Mouse (Mus musculus) stomach, embryonic 15.5 days (tissue): ENCODE data around the gene Nepn. TPM values are rescaled to one million over a fixed set of nuclear protein-coding genes. Genes with fewer than 3 reads are reported as not detected.
"Not testable (repeated sequence)": the region's sequence is repeated elsewhere in the genome, so short reads cannot be mapped to it uniquely, and the experiment has no call there.

Source experiments
- ATAC-seq: fragments of 200-750 bp; cut with Nextera tagmentation; 2 replicates; pipeline ENCODE4 v1.8.0; 2017; ENCODE audit warnings: low read depth, moderate number of reproducible peaks, moderate TSS enrichment; ENCODE audit not compliant: insufficient read depth, low FRiP score
- H3K27ac ChIP-seq: fragments of 300-500 bp; sonication (generic); 2 replicates; pipeline ENCODE4 v1.5.1; 2015; ENCODE audit warnings: mild to moderate bottlenecking, inconsistent platforms
- H3K27me3 ChIP-seq: fragments of 300-500 bp; sonication (generic); replicated peaks from 2 replicates; pipeline ENCODE4 v1.6.1; 2015; ENCODE audit warnings: inconsistent platforms
- H3K36me3 ChIP-seq: fragments of 300-500 bp; sonication (generic); 2 replicates; pipeline ENCODE4 v1.6.1; 2015; ENCODE audit warnings: inconsistent platforms
- H3K4me1 ChIP-seq: fragments of 300-500 bp; sonication (generic); 2 replicates; pipeline ENCODE4 v1.6.1; 2015; ENCODE audit warnings: inconsistent platforms
- H3K4me2 ChIP-seq: fragments of 300-500 bp; sonication (generic); 2 replicates; pipeline ENCODE4 v1.6.1; 2015; ENCODE audit warnings: mild to moderate bottlenecking, inconsistent platforms
- H3K4me3 ChIP-seq: fragments of 300-500 bp; sonication (generic); replicated peaks from 2 replicates; pipeline ENCODE4 v1.5.1; 2015; ENCODE audit warnings: inconsistent platforms
- H3K9ac ChIP-seq: fragments of 300-500 bp; sonication (generic); 2 replicates; pipeline ENCODE4 v1.6.1; 2015; ENCODE audit warnings: inconsistent platforms
- H3K9me3 ChIP-seq: fragments of 300-500 bp; sonication (generic); 2 replicates; pipeline ENCODE4 v1.6.1; 2016; ENCODE audit warnings: inconsistent platforms
- WGBS: fragments of 180-500 bp; shearing (Covaris S2); methylation state at CpG from one replicate; pipeline ENCODE4 v1.1.7; 2015; 5-methylcytosine and 5-hydroxymethylcytosine counted together
- polyA plus RNA-seq: library from polyadenylated mRNA; unstranded; fragments of >200 nt; fragmentation: Nextera tagmentation; extraction: Ambion mirVana; gene quantifications from 2 replicates; pipeline ENCODE4 v1.2.1, GENCODE M21; 2015

Gene Nepn
- 15.5 and 35.6 TPM in 2 replicates for polyA plus RNA-seq

- no peak for ATAC-seq
- Histone ChIP-seq H3K9ac (no peak within 1 kb of the TSS), H3K4me1 (no peaks in the 10 kb centered on the region), H3K27me3 (no peaks in the 10 kb centered on the region), H3K36me3 (no peaks in the 10 kb centered on the region), H3K27ac (no peak within 1 kb of the TSS), H3K9me3 (no peaks in the 10 kb centered on the region), H3K4me3 (no peak within 1 kb of the TSS), H3K4me2 (no peak within 1 kb of the TSS)
- whole genome bisulfite sequencing: 73% methylated on average over 5 of the region's 5 CpGs
Observed at GRCm38 (mm10) chr10:52388922-52389430, at the start of gene Nepn. Gene Nepn, plus strand, starts transcription at chr10:52388972.

- not testable (repeated sequence) for H3K4me1 ChIP-seq, H3K27me3 ChIP-seq, H3K9ac ChIP-seq, H3K4me3 ChIP-seq, H3K27ac ChIP-seq, H3K4me2 ChIP-seq, H3K9me3 ChIP-seq, ATAC-seq
- peaks cover 26% of the 10 kb centered on the region for H3K36me3 ChIP-seq
- WGBS: 86% methylated on average over 4 of the region's 4 CpGs
Observed at GRCm38 (mm10) chr10:52343324-52343723, 45.4 kb upstream of the Nepn start.

DNA sequence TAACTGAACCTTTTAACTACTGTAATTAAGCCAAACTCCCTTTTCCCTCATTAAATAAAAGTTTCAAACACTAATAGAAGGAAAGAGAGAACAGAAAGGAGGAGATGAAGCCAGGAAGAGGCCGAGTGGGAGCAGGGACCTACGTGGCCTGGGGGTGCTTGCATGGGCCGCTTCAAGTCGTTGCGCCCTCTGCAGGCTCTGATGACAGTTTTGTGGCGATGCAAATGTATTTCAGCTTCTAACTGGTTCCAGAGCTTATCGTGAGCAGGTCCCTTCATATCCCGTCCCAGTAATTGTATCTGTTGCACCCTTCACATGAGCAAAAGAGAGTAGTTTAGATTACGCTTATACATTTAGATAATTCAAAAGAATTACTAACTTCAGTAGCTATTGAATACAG, 35.6 kb upstream of the Nepn start:
- no peak for ATAC-seq
- Histone ChIP-seq H3K36me3 (peaks cover 10% of the 10 kb centered on the region; the same call in 1 of the 2 replicates), H3K9ac (no peak overlapping the region), H3K4me2 (no peak overlapping the region), H3K27ac (no peak overlapping the region), H3K4me3 (no peak overlapping the region), H3K9me3 (no peaks in the 10 kb centered on the region), H3K27me3 (no peaks in the 10 kb centered on the region), H3K4me1 (no peaks in the 10 kb centered on the region)
- WGBS: 74% methylated on average over 9 of the region's 9 CpGs

- no peak for ATAC-seq
- H3K36me3 ChIP-seq: no peaks in the 10 kb centered on the region
- H3K4me3 ChIP-seq: no peak within 1 kb of the TSS
- H3K9me3 ChIP-seq: no peaks in the 10 kb centered on the region
- H3K4me2 ChIP-seq: no peak within 1 kb of the TSS
- no peak within 1 kb of the TSS for H3K27ac ChIP-seq
- 82% methylated on average over 2 of the region's 2 CpGs for WGBS
- no peaks in the 10 kb centered on the region for H3K4me1 ChIP-seq
- H3K27me3 ChIP-seq: no peaks in the 10 kb centered on the region
- no peak within 1 kb of the TSS for H3K9ac ChIP-seq
Observed at GRCm38 (mm10) chr10:52358467-52358866, 30.3 kb upstream of the Nepn start, which contains the start of gene Gm26741. Gene Gm26741, plus strand, starts transcription at chr10:52358767.

DNA sequence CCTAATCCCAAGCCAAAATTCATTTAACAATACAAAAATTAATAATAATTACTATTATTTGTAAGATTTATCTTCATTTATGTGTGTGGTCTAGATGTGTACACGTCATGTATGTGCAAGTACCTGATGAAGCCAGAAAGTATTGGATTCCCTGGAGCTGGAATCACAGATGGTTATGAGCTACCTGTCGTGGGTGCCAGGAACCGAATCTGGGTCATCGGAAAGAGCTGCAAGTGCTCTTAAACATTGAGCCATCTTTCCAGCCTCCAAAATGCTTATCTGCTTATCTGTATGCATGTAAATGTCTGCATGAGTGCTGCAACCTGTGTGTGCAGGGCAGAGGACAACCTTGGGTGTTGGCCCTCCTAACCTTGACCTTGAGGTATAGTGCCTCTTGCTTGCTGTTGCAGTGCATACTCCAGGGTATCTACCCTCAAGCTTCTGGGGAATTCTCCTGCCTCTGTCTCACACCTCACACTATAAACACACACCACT, 28.5 kb upstream of the Nepn start:
- H3K9ac ChIP-seq: no peak overlapping the region
- H3K4me2 ChIP-seq: no peak overlapping the region
- H3K36me3 ChIP-seq: no peaks in the 10 kb centered on the region
- H3K27ac ChIP-seq: no peak overlapping the region
- 94% methylated on average over 4 of the region's 4 CpGs for WGBS
- no peak for ATAC-seq
- no peaks in the 10 kb centered on the region for H3K27me3 ChIP-seq
- H3K9me3 ChIP-seq: no peaks in the 10 kb centered on the region
- H3K4me3 ChIP-seq: no peak overlapping the region
- H3K4me1 ChIP-seq: no peaks in the 10 kb centered on the region

- Histone ChIP-seq H3K9me3 (no peaks in the 10 kb centered on the region), H3K27me3 (no peaks in the 10 kb centered on the region), H3K4me3 (no peak overlapping the region), H3K36me3 (no peaks in the 10 kb centered on the region), H3K4me1 (no peaks in the 10 kb centered on the region), H3K4me2 (no peak overlapping the region), H3K9ac (no peak overlapping the region), H3K27ac (no peak overlapping the region)
- 88% methylated on average over 9 of the region's 9 CpGs for WGBS
- ATAC-seq: no peak
Observed at GRCm38 (mm10) chr10:52360862-52361609, 27.7 kb upstream of the Nepn start.

DNA sequence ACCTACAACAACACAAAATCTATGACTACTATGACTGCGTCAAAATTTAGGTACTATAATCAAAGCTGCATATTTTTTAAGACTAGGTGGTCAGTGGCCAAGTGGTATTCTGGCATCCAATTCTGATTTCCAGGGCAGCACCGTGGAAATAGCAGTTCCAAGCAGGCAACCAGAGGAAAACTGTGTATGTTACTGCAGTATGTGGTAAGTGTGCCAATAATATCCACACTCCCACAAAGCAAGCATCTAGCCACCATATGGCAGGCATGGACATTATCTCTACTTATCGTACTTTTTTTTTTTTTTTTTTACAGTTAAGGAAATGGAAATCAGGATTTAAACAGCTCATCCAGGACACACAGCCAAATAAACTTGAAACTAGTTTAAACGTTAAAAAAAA, 20.4 kb upstream of the Nepn start:
- no peaks in the 10 kb centered on the region for H3K27me3 ChIP-seq
- no peak overlapping the region for H3K27ac ChIP-seq
- no peak for ATAC-seq
- WGBS: 80% methylated on average over 4 of the region's 4 CpGs
- no peaks in the 10 kb centered on the region for H3K9me3 ChIP-seq
- no peak overlapping the region for H3K4me3 ChIP-seq
- H3K9ac ChIP-seq: no peak overlapping the region
- peaks cover 2% of the 10 kb centered on the region; the same call in 1 of the 2 replicates for H3K36me3 ChIP-seq
- no peak overlapping the region for H3K4me2 ChIP-seq
- no peaks in the 10 kb centered on the region for H3K4me1 ChIP-seq

DNA sequence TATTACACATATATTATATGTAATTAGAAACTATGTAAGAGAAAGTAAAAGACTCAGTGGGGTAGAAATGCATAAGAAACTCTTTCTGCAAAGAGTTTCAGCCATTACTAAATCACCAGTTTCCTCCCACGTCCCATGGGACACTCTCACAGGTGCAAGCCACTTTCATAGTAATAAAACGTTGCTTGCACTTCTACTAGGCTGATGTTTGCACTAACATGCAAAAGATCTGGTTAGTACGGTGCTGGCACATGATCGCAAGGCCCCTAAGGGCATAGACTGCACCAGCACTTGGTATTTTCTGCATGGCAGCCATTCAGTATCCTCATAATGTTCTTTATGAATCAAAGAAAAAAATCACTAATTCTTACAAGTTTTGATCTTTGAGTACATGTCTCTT, 14.9 kb upstream of the Nepn start:
- Histone ChIP-seq H3K36me3 (peaks cover 2% of the 10 kb centered on the region; the same call in 1 of the 2 replicates), H3K4me2 (no peak overlapping the region), H3K9me3 (no peaks in the 10 kb centered on the region), H3K27ac (no peak overlapping the region), H3K4me3 (no peak overlapping the region), H3K4me1 (no peaks in the 10 kb centered on the region), H3K27me3 (no peaks in the 10 kb centered on the region), H3K9ac (no peak overlapping the region)
- WGBS: 76% methylated on average over 4 of the region's 4 CpGs
- ATAC-seq: no peak

DNA sequence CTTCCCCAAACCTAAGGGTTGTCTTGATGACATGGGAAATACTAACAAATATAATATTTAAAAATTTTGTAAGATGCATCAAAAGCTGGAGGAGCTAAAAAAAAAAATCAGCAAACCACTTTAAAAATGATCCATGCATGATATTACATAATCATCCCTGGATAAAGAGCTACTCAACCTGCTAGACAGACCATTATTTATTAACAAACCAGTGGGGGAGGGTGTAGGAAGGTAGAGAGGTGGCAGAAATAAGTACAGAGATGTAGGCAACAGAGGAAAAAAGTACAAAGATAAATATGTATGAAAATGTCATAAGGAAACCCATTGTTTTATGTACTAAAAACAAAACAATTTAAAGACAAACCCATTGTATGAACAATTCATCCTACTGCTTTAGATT, 14.1 kb upstream of the Nepn start:
- Histone ChIP-seq H3K9me3 (no peaks in the 10 kb centered on the region), H3K4me1 (no peaks in the 10 kb centered on the region), H3K27me3 (no peaks in the 10 kb centered on the region), H3K9ac (no peak overlapping the region), H3K36me3 (peaks cover 2% of the 10 kb centered on the region; the same call in 1 of the 2 replicates), H3K27ac (no peak overlapping the region), H3K4me3 (no peak overlapping the region), H3K4me2 (no peak overlapping the region)
- ATAC-seq: no peak

DNA sequence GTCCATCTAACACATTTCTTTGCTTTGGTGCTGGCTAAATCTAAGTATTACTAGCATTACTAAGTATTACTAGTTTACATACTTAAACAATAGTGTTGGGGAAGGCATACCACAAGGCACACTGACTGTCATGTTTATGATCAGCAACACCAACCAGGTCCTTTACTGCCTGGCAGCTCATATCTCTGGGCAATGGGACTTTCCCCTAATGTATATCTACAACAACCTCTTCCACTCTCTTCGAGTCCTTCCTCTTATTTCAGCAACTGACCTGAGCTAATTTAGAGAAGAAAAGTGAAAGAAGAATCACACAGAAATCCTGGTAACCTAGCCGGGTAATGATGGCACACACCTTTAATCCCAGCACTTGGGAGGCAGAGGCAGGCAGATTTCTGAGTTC, 12.3 kb upstream of the Nepn start:
- no peak for ATAC-seq
- Histone ChIP-seq H3K4me1 (no peaks in the 10 kb centered on the region), H3K4me2 (no peak overlapping the region), H3K36me3 (no peaks in the 10 kb centered on the region), H3K27ac (no peak overlapping the region), H3K9ac (no peak overlapping the region), H3K4me3 (no peak overlapping the region), H3K9me3 (no peaks in the 10 kb centered on the region), H3K27me3 (no peaks in the 10 kb centered on the region)
- WGBS: 91% methylated on average over 2 of the region's 2 CpGs

- no peaks in the 10 kb centered on the region for H3K9me3 ChIP-seq
- no peak overlapping the region for H3K4me3 ChIP-seq
- no peaks in the 10 kb centered on the region for H3K4me1 ChIP-seq
- whole genome bisulfite sequencing: 87% methylated on average over 2 of the region's 2 CpGs
- no peak overlapping the region for H3K27ac ChIP-seq
- no peaks in the 10 kb centered on the region for H3K36me3 ChIP-seq
- H3K9ac ChIP-seq: no peak overlapping the region
- H3K27me3 ChIP-seq: no peaks in the 10 kb centered on the region
- ATAC-seq: no peak
- no peak overlapping the region for H3K4me2 ChIP-seq
Observed at GRCm38 (mm10) chr10:52377813-52378212, 11.0 kb upstream of the Nepn start.

GRCm38 (mm10) chr10:52381321-52381801, 7.4 kb upstream of the Nepn start:
- Histone ChIP-seq H3K4me2 (peak overlapping the region; percentile 77), H3K27me3 (no peaks in the 10 kb centered on the region), H3K4me1 (no peaks in the 10 kb centered on the region), H3K36me3 (no peaks in the 10 kb centered on the region), H3K4me3 (peak overlapping the region; percentile 91), H3K27ac (peak overlapping the region; percentile 98), H3K9ac (peak overlapping the region; percentile 90), H3K9me3 (no peaks in the 10 kb centered on the region)
- ATAC-seq: peak; percentile 10; the same call in 1 of the 2 replicates
- WGBS: 0% methylated on average over 19 of the region's 19 CpGs
